Mouse (Mus musculus): ENCODE data around the gene Actr1a. TPM values are rescaled to one million over a fixed set of nuclear protein-coding genes. Genes with fewer than 3 reads are reported as not detected.

Actr1a gene
- polyA plus RNA-seq, 1 experiment from 2014 or later = 320 TPM

GRCm38 (mm10) chr19:46406592-46407386 lies 11.2 kb upstream of the Actr1a start:
- no peak overlapping the region for H3K9ac ChIP-seq (replicated peaks; ENCODE audit: low read depth, low read length)
- WGBS = 74% methylated on average over 8 of the region's 8 CpGs
- H3K27ac ChIP-seq (ENCODE audit: low read depth, low read length) = no peak overlapping the region
- no peak for ATAC-seq (ENCODE audit: low read depth)
- no peaks in the 10 kb centered on the region for H3K4me1 ChIP-seq (ENCODE audit: control insufficient read depth, insufficient read depth, low read length)
- no peaks in the 10 kb centered on the region for H3K27me3 ChIP-seq (ENCODE audit: control insufficient read depth, insufficient read depth, low read length)
- H3K4me3 ChIP-seq (ENCODE audit: low read depth, low read length) = no peak overlapping the region
- peaks cover 20% of the 10 kb centered on the region for H3K36me3 ChIP-seq (ENCODE audit: control insufficient read depth, insufficient read depth, low read length)
- H3K4me2 ChIP-seq (ENCODE audit: low read depth, low read length) = no peak overlapping the region
- H3K9me3 ChIP-seq (ENCODE audit: control insufficient read depth, low read length) = no peaks in the 10 kb centered on the region

- Histone ChIP-seq H3K4me3 (ENCODE audit: low read depth, low read length) (no peak overlapping the region), H3K4me2 (ENCODE audit: low read depth, low read length) (no peak overlapping the region), H3K27ac (ENCODE audit: low read depth, low read length) (no peak overlapping the region), H3K36me3 (ENCODE audit: control insufficient read depth, insufficient read depth, low read length) (peaks cover 24% of the 10 kb centered on the region), H3K27me3 (ENCODE audit: control insufficient read depth, insufficient read depth, low read length) (no peaks in the 10 kb centered on the region), H3K9ac (replicated peaks; ENCODE audit: low read depth, low read length) (no peak overlapping the region), H3K4me1 (ENCODE audit: control insufficient read depth, insufficient read depth, low read length) (peaks cover 9% of the 10 kb centered on the region; the same call in 1 of the 2 replicates), H3K9me3 (ENCODE audit: control insufficient read depth, low read length) (no peaks in the 10 kb centered on the region)
- WGBS = 88% methylated on average over 1 of the region's 1 CpGs
- ATAC-seq (ENCODE audit: low read depth) = no peak
Observed at GRCm38 (mm10) chr19:46404030-46404429, 8.5 kb upstream of the Actr1a start.

GRCm38 (mm10) chr19:46400558-46400957 lies 5.0 kb upstream of the Actr1a start:
- H3K4me2 ChIP-seq (ENCODE audit: low read depth, low read length) = no peak overlapping the region
- 90% methylated on average over 7 of the region's 7 CpGs for WGBS
- no peak for ATAC-seq (ENCODE audit: low read depth)
- H3K9me3 ChIP-seq (ENCODE audit: control insufficient read depth, low read length) = no peaks in the 10 kb centered on the region
- H3K27ac ChIP-seq (ENCODE audit: low read depth, low read length) = no peak overlapping the region
- no peak overlapping the region for H3K9ac ChIP-seq (replicated peaks; ENCODE audit: low read depth, low read length)
- H3K27me3 ChIP-seq (ENCODE audit: control insufficient read depth, insufficient read depth, low read length) = no peaks in the 10 kb centered on the region
- no peak overlapping the region for H3K4me3 ChIP-seq (ENCODE audit: low read depth, low read length)
- H3K4me1 ChIP-seq (ENCODE audit: control insufficient read depth, insufficient read depth, low read length) = peaks cover 28% of the 10 kb centered on the region
- H3K36me3 ChIP-seq (ENCODE audit: control insufficient read depth, insufficient read depth, low read length) = peaks cover 20% of the 10 kb centered on the region

- no peak overlapping the region for H3K9ac ChIP-seq (replicated peaks; ENCODE audit: low read depth, low read length)
- WGBS = 60% methylated on average over 7 of the region's 7 CpGs
Observed at GRCm38 (mm10) chr19:46399886-46400285, 4.3 kb upstream of the Actr1a start.

GRCm38 (mm10) chr19:46399372-46399771 lies 3.8 kb upstream of the Actr1a start:
- H3K9me3 ChIP-seq (ENCODE audit: control insufficient read depth, low read length) = no peaks in the 10 kb centered on the region
- H3K4me1 ChIP-seq (ENCODE audit: control insufficient read depth, insufficient read depth, low read length) = peaks cover 31% of the 10 kb centered on the region
- H3K27ac ChIP-seq (ENCODE audit: low read depth, low read length) = no peak overlapping the region
- H3K27me3 ChIP-seq (ENCODE audit: control insufficient read depth, insufficient read depth, low read length) = no peaks in the 10 kb centered on the region
- no peak overlapping the region for H3K9ac ChIP-seq (replicated peaks; ENCODE audit: low read depth, low read length)
- no peak overlapping the region for H3K4me3 ChIP-seq (ENCODE audit: low read depth, low read length)
- peaks cover 20% of the 10 kb centered on the region for H3K36me3 ChIP-seq (ENCODE audit: control insufficient read depth, insufficient read depth, low read length)
- 65% methylated on average over 6 of the region's 6 CpGs for WGBS
- H3K4me2 ChIP-seq (ENCODE audit: low read depth, low read length) = no peak overlapping the region; the same call in 1 of the 2 replicates
- ATAC-seq (ENCODE audit: low read depth) = no peak

More at GRCm38 (mm10) chr19:46399886-46400285, 4.3 kb upstream of the Actr1a start:
- no peak overlapping the region for H3K27ac ChIP-seq (ENCODE audit: low read depth, low read length)
- no peak for ATAC-seq (ENCODE audit: low read depth)
- no peak overlapping the region for H3K4me2 ChIP-seq (ENCODE audit: low read depth, low read length)
- H3K27me3 ChIP-seq (ENCODE audit: control insufficient read depth, insufficient read depth, low read length) = no peaks in the 10 kb centered on the region
- H3K9me3 ChIP-seq (ENCODE audit: control insufficient read depth, low read length) = no peaks in the 10 kb centered on the region
- H3K4me1 ChIP-seq (ENCODE audit: control insufficient read depth, insufficient read depth, low read length) = peaks cover 28% of the 10 kb centered on the region
- H3K4me3 ChIP-seq (ENCODE audit: low read depth, low read length) = no peak overlapping the region
- peaks cover 20% of the 10 kb centered on the region for H3K36me3 ChIP-seq (ENCODE audit: control insufficient read depth, insufficient read depth, low read length)

- H3K4me1 ChIP-seq (ENCODE audit: control insufficient read depth, insufficient read depth, low read length) = peaks cover 40% of the 10 kb centered on the region
- H3K27me3 ChIP-seq (ENCODE audit: control insufficient read depth, insufficient read depth, low read length) = no peaks in the 10 kb centered on the region
- 40% methylated on average over 3 of the region's 3 CpGs for WGBS
- H3K4me3 ChIP-seq (ENCODE audit: low read depth, low read length) = peak overlapping the region; percentile 93
- no peak overlapping the region for H3K27ac ChIP-seq (ENCODE audit: low read depth, low read length)
- no peak for ATAC-seq (ENCODE audit: low read depth)
- peaks cover 12% of the 10 kb centered on the region for H3K36me3 ChIP-seq (ENCODE audit: control insufficient read depth, insufficient read depth, low read length)
- H3K9ac ChIP-seq (replicated peaks; ENCODE audit: low read depth, low read length) = peak overlapping the region; percentile 76; the same call in 1 of the 2 replicates
- no peaks in the 10 kb centered on the region for H3K9me3 ChIP-seq (ENCODE audit: control insufficient read depth, low read length)
- peak overlapping the region; percentile 76 for H3K4me2 ChIP-seq (ENCODE audit: low read depth, low read length)
Observed at GRCm38 (mm10) chr19:46398401-46398800, 2.9 kb upstream of the Actr1a start.

- H3K27me3 ChIP-seq (ENCODE audit: control insufficient read depth, insufficient read depth, low read length) = no peaks in the 10 kb centered on the region
- H3K27ac ChIP-seq (ENCODE audit: low read depth, low read length) = peak overlapping the region; percentile 80
- WGBS = 3% methylated on average over 18 of the region's 19 CpGs
- H3K9ac ChIP-seq (replicated peaks; ENCODE audit: low read depth, low read length) = peak overlapping the region; percentile 76
- H3K9me3 ChIP-seq (ENCODE audit: control insufficient read depth, low read length) = no peaks in the 10 kb centered on the region
- ATAC-seq (ENCODE audit: low read depth) = no peak
- peak overlapping the region; percentile 93 for H3K4me3 ChIP-seq (ENCODE audit: low read depth, low read length)
- peaks cover 42% of the 10 kb centered on the region for H3K4me1 ChIP-seq (ENCODE audit: control insufficient read depth, insufficient read depth, low read length)
- peaks cover 4% of the 10 kb centered on the region; the same call in 1 of the 2 replicates for H3K36me3 ChIP-seq (ENCODE audit: control insufficient read depth, insufficient read depth, low read length)
- peak overlapping the region; percentile 76 for H3K4me2 ChIP-seq (ENCODE audit: low read depth, low read length)
Observed at GRCm38 (mm10) chr19:46397436-46398001, 2.0 kb upstream of the Actr1a start.

- peak; percentile 84 for ATAC-seq (ENCODE audit: low read depth)
Observed at GRCm38 (mm10) chr19:46396686-46397435, 1.3 kb upstream of the Actr1a start, which contains the start of gene Sufu. Gene Sufu (plus strand): TSS chr19:46396896.

More at GRCm38 (mm10) chr19:46396686-46397435, 1.3 kb upstream of the Actr1a start, which contains the start of gene Sufu:
- Histone ChIP-seq H3K9ac (replicated peaks; ENCODE audit: low read depth, low read length) (peak within 1 kb of the TSS; percentile 85), H3K9me3 (ENCODE audit: control insufficient read depth, low read length) (no peaks in the 10 kb centered on the region), H3K36me3 (ENCODE audit: control insufficient read depth, insufficient read depth, low read length) (peaks cover 4% of the 10 kb centered on the region; the same call in 1 of the 2 replicates), H3K27ac (ENCODE audit: low read depth, low read length) (peak within 1 kb of the TSS; percentile 80), H3K4me2 (ENCODE audit: low read depth, low read length) (peak within 1 kb of the TSS; percentile 76), H3K4me3 (ENCODE audit: low read depth, low read length) (peak within 1 kb of the TSS; percentile 93), H3K27me3 (ENCODE audit: control insufficient read depth, insufficient read depth, low read length) (no peaks in the 10 kb centered on the region), H3K4me1 (ENCODE audit: control insufficient read depth, insufficient read depth, low read length) (peaks cover 42% of the 10 kb centered on the region)
- under 1% methylated on average over 47 of the region's 57 CpGs for WGBS

All from neural tube, embryonic 14.5 days (tissue).